Mouse (Mus musculus) MEL-GATA-1-ER (cell line): Measurements from ENCODE around the gene Mrpl16.

Experiments used
- DNase-seq: peaks from one replicate; pipeline ENCODE4 v3.0.0-alpha.2; 2012; ENCODE audit warnings: low read depth; ENCODE audit errors: extremely low read depth

Gene Mrpl16

GRCm38 (mm10) chr19:11770205-11770892, at the start of gene Mrpl16:
Gene Mrpl16, plus strand, starts transcription at chr19:11770391.
- peak; percentile 87 for DNase-seq

GRCm38 (mm10) chr19:11723870-11724269, 46.3 kb upstream of the Mrpl16 start:
- no peak for DNase-seq

- DNase-seq = no peak
These were observed 45.9 kb upstream of the Mrpl16 start for GRCm38 (mm10) chr19:11724275-11724674.

- no peak for DNase-seq
These were observed 44.3 kb upstream of the Mrpl16 start for GRCm38 (mm10) chr19:11725915-11726314.

- DNase-seq = no peak
These were observed 42.9 kb upstream of the Mrpl16 start for GRCm38 (mm10) chr19:11727304-11727703.

- DNase-seq = no peak
These were observed 39.9 kb upstream of the Mrpl16 start for GRCm38 (mm10) chr19:11730278-11730677.

- no peak for DNase-seq
These were observed 33.7 kb upstream of the Mrpl16 start for GRCm38 (mm10) chr19:11736455-11736854.

- no peak for DNase-seq
These were observed 24.5 kb upstream of the Mrpl16 start for GRCm38 (mm10) chr19:11745680-11746079.

- DNase-seq = no peak
These were observed 22.9 kb upstream of the Mrpl16 start, which contains the start of gene Gif for GRCm38 (mm10) chr19:11747298-11747697. Gene Gif, plus strand, starts transcription at chr19:11747554.

GRCm38 (mm10) chr19:11765059-11765458, 5.1 kb upstream of the Mrpl16 start:
- DNase-seq = no peak

GRCm38 (mm10) chr19:11766413-11766812, 3.8 kb upstream of the Mrpl16 start:
- no peak for DNase-seq

- peak; percentile 44 for DNase-seq
These were observed 2.0 kb upstream of the Mrpl16 start for GRCm38 (mm10) chr19:11768163-11768562.

GRCm38 (mm10) chr19:11769257-11769920, 802 bp upstream of the Mrpl16 start:
- DNase-seq = no peak

GRCm38 (mm10) chr19:11777191-11777865, 7.1 kb downstream of the Mrpl16 start:
- peak; percentile 25 for DNase-seq

GRCm38 (mm10) chr19:11785409-11786154, 15.4 kb downstream of the Mrpl16 start:
- DNase-seq = no peak

- DNase-seq = no peak
These were observed 17.6 kb downstream of the Mrpl16 start for GRCm38 (mm10) chr19:11787826-11788225.

GRCm38 (mm10) chr19:11788876-11789275, 18.7 kb downstream of the Mrpl16 start:
- no peak for DNase-seq

GRCm38 (mm10) chr19:11791825-11792224, 21.6 kb downstream of the Mrpl16 start:
- DNase-seq = no peak

- DNase-seq = no peak
These were observed 23.7 kb downstream of the Mrpl16 start for GRCm38 (mm10) chr19:11793741-11794359.

GRCm38 (mm10) chr19:11794447-11794846, 24.3 kb downstream of the Mrpl16 start:
- DNase-seq = no peak
